Mouse (Mus musculus): ENCODE measurements around the gene Reep1.

GRCm38 (mm10) chr6:71772156-71772555 is 64.8 kb downstream of the Reep1 start:
- no peak for TF ChIP-seq CTCF (conservative IDR thresholded peaks at IDR 0.05; ENCODE audit: low read length)
- TF ChIP-seq NANOG (IDR thresholded peaks at IDR 0.05; ENCODE audit: borderline replicate concordance, low read length), result no peak
- TF ChIP-seq POU5F1 (IDR thresholded peaks at IDR 0.05; ENCODE audit: borderline replicate concordance, low read length), result no peak

Data from E14TG2a.4 (cell line).